Mouse (Mus musculus) gastrocnemius, adult 2 months (tissue): ENCODE data around the gene Lmbr1l. TPM values are rescaled to one million over a fixed set of nuclear protein-coding genes. Genes with fewer than 3 reads are reported as not detected.
"Not testable (repeated sequence)": the region's sequence is repeated elsewhere in the genome, so short reads cannot be mapped to it uniquely, and the experiment has no call there.

Source experiments
- DNase-seq: peaks from one replicate; pipeline ENCODE4 v3.0.0; 2022
- H3K27ac ChIP-seq: fragments of 200-600 bp; 2 replicates; pipeline ENCODE4 v1.8.1; 2022; ENCODE audit warnings: mild to moderate bottlenecking
- H3K4me3 ChIP-seq: fragments of 200-600 bp; 2 replicates; pipeline ENCODE4 v1.8.1; 2022; ENCODE audit warnings: mild to moderate bottlenecking, moderate library complexity
- CTCF ChIP-seq: fragments of 200-600 bp; IDR thresholded peaks from 2 replicates; pipeline ENCODE4 v1.8.1; 2022; ENCODE audit warnings: antibody characterized with exemption, mild to moderate bottlenecking, moderate library complexity
- intact Hi-C: fragments of 180-260 bp; cut with DNase I; formaldehyde crosslinking; loops from one replicate; pipeline ENCODE4 v1.15.1; 2025
- total RNA-seq, 2 experiments: library from RNA; stranded (reverse); gene quantifications; 2 replicates each; pipeline ENCODE4 v1.2.3; 2021

The Lmbr1l gene
- total RNA-seq, 2 experiments from 2014 or later = 5.2 to 6.9 TPM

- intact Hi-C loops = loop anchor here (1.0 to 5.0 kb wide), 2 partner anchors 36 to 51 kb away; no protein-coding TSS in a partner anchor
- H3K27ac ChIP-seq = peak overlapping the region; percentile 54
- DNase-seq = peak; percentile 77
- peak overlapping the region; percentile 34; the same call in 1 of the 2 replicates for H3K4me3 ChIP-seq
- peak; percentile 75 for TF ChIP-seq CTCF
Measured at GRCm38 (mm10) chr15:98928598-98929240, 10.7 kb upstream of the Lmbr1l start.

DNA sequence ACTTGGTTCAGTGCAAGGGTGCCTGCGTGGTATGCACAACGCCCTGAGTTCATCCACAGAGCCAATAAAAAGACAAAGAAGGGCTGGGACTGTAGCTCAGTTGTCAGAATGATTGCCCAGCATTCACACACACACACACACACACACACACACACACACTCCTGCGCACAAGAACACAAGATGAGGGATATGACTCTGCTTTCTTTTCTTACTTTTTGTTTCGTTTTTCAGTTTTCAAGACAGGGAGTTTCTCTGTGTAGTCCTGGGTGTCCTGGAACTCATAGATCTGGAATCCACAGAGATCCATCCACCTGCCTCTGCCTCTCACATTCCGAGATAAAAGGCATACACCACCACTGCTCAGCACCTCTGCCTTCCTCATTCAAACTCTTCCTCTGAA lies 9.5 kb upstream of the Lmbr1l start:
- no peak for DNase-seq
- no peak overlapping the region for H3K27ac ChIP-seq
- H3K4me3 ChIP-seq = no peak overlapping the region
- TF ChIP-seq CTCF = no peak
- intact Hi-C loops = loop anchor here (5.0 kb wide), 1 partner anchor 50 kb away; no protein-coding TSS in a partner anchor

- intact Hi-C loops = loop anchor here (5.0 kb wide), 1 partner anchor 47 kb away; no protein-coding TSS in a partner anchor
- no peak for DNase-seq
- Histone ChIP-seq H3K27ac (no peak overlapping the region), H3K4me3 (no peak overlapping the region)
- no peak for TF ChIP-seq CTCF
Measured at GRCm38 (mm10) chr15:98924682-98925081, 6.7 kb upstream of the Lmbr1l start.

- Histone ChIP-seq H3K4me3 (no peak overlapping the region), H3K27ac (no peak overlapping the region)
- DNase-seq = no peak
- intact Hi-C loops = no loop called here
- no peak for TF ChIP-seq CTCF
Measured at GRCm38 (mm10) chr15:98923031-98923537, 5.1 kb upstream of the Lmbr1l start.

GRCm38 (mm10) chr15:98922581-98922980 lies 4.5 kb upstream of the Lmbr1l start:
- H3K4me3 ChIP-seq = no peak overlapping the region
- TF ChIP-seq CTCF = no peak
- DNase-seq = no peak
- intact Hi-C loops = no loop called here
- H3K27ac ChIP-seq = no peak overlapping the region

GRCm38 (mm10) chr15:98921510-98921909 lies 3.5 kb upstream of the Lmbr1l start:
- intact Hi-C loops = no loop called here
- Histone ChIP-seq H3K4me3 (no peak overlapping the region), H3K27ac (no peak overlapping the region)
- DNase-seq = no peak
- TF ChIP-seq CTCF = no peak

DNA sequence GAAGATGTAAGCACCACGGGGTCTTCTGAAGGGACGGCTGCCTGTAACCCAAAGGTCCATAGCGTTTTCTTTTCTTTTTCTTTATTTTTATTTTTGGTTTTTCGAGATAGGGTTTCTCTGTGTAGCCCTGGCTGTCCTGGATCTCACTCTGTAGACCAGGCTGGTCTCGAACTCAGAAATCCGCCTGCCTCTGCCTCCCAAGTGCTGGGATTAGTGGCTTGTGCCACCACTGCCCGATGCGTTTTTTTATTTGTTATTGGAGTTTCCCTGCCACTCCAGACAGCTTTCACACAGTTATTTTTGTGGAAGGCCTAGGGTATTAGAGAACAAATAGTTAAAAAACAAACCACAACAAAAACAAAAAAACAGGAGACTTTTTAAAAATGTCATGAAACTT lies 466 bp upstream of the Lmbr1l start:
- intact Hi-C loops = loop anchor here (5.0 kb wide), 1 partner anchor 36 kb away; no protein-coding TSS in a partner anchor
- DNase-seq = not testable (repeated sequence)
- H3K4me3 ChIP-seq = peak overlapping the region; percentile 85
- peak overlapping the region; percentile 98 for H3K27ac ChIP-seq

DNA sequence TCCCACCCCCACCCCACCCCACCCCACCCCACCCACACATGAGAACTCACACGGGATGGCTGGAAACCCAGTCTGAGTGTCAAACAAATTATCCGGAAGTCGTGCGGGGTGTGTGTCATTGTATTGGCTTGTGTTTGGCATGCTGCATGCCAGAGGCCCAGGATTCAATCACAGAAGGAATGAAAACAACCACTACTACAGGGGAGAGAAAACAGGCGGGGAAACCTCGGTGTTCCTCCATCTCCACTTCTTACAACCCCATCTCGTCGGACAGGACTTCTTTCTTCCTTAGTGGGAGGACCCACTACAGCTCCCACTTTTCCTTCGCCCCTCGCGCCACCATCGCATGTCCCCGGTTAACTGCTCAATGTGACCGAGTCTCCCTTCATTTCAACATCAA lies 940 bp downstream of the Lmbr1l start:
- DNase-seq = no peak
- Histone ChIP-seq H3K4me3 (peak overlapping the region; percentile 85), H3K27ac (peak overlapping the region; percentile 98)
- TF ChIP-seq CTCF = no peak
- intact Hi-C loops = loop anchor here (5.0 kb wide), 1 partner anchor 35 kb away; no protein-coding TSS in a partner anchor

DNA sequence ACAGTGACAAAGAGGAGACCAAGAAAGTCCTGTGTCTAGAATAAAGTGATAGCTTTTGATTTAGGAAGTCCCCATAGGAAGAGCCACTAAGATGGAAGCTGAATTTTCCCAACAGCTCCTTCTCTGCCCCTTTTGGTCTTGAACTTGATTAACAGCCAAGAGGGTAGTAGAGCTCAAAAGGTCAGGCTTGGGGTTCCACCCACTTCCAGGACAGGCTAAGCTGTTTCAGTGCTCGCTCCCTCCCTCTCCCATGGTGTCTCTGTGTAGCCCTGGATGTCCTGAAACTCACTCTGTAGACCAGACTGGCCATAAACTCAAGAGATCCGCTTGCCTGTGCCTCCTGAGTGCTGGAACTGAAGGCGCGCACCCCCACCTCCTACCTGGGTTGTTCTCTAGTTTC lies 2.0 kb downstream of the Lmbr1l start:
- no peak overlapping the region for H3K27ac ChIP-seq
- intact Hi-C loops = loop anchor here (5.0 kb wide), 1 partner anchor 34 kb away; no protein-coding TSS in a partner anchor
- H3K4me3 ChIP-seq = no peak overlapping the region
- no peak for TF ChIP-seq CTCF
- DNase-seq = no peak

- no peak for DNase-seq
- no peak for TF ChIP-seq CTCF
- intact Hi-C loops = loop anchor here (5.0 kb wide), 1 partner anchor 33 kb away; no protein-coding TSS in a partner anchor
- Histone ChIP-seq H3K27ac (no peak overlapping the region), H3K4me3 (no peak overlapping the region)
Measured at GRCm38 (mm10) chr15:98914903-98915302, 3.1 kb downstream of the Lmbr1l start.

DNA sequence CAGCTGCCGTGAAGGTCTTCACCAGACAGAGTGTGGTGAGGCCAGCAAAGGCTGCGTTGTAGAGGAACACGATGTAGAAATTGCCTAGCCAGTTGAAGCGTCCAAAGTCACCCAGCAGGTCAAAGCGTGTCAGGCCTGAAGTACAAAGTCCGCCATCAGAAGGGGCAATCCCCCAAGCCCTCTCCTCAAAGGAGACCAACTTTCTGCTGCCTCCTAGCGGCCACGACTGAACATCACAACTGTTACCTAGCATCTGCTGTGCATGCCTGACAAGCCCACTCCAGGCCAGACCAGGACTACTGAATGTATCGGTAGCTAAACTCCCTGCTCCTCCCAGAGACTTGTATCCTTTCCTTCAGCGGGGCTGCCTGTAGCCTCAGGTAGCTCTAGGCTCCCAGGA lies 13.3 kb downstream of the Lmbr1l start:
- peak; percentile 65 for TF ChIP-seq CTCF
- DNase-seq = peak; percentile 38
- Histone ChIP-seq H3K27ac (no peak overlapping the region), H3K4me3 (no peak overlapping the region)
- intact Hi-C loops = no loop called here

DNA sequence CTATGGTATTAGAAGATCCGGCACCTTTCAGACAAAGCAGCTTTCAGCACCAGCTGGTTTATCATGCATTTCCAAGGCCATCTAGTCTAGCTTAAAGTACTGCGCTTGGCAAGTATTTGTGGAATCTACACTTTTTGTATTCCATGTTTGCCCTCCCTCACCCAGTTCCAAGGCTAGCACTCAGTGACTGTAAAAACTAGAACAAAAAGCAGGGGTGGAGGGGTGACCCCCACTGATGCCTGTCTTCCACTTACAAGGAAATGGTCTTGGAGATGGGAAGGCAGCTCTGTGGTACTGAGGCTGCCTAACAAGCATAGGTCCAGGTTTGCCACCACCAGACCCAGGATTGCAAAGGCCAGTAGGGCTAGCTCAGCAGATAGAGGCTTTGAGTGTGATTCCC lies 15.4 kb downstream of the Lmbr1l start:
- DNase-seq = no peak
- Histone ChIP-seq H3K4me3 (no peak overlapping the region), H3K27ac (no peak overlapping the region)
- intact Hi-C loops = no loop called here
- TF ChIP-seq CTCF = no peak

- intact Hi-C loops = no loop called here
- TF ChIP-seq CTCF = peak; percentile 16; the same call in 1 of the 2 replicates
- DNase-seq = no peak
- no peak overlapping the region for H3K27ac ChIP-seq
- no peak overlapping the region for H3K4me3 ChIP-seq
Measured at GRCm38 (mm10) chr15:98901530-98901929, 16.5 kb downstream of the Lmbr1l start.
